Mouse (Mus musculus) ES-Bruce4 (cell line): ENCODE data around the gene Pck2. TPM values are rescaled to one million over a fixed set of nuclear protein-coding genes. Genes with fewer than 3 reads are reported as not detected.

Source experiments
- H3K27ac ChIP-seq: 2 replicates; pipeline ENCODE4 v1.5.1; 2012; ENCODE audit warnings: low read length, inconsistent platforms; ENCODE audit not compliant: insufficient read depth
- H3K27me3 ChIP-seq: 2 replicates; pipeline ENCODE4 v1.6.1; 2012; ENCODE audit warnings: mild to moderate bottlenecking, low read length, inconsistent platforms; ENCODE audit not compliant: control insufficient read depth, poor library complexity, insufficient read depth, severe bottlenecking
- H3K36me3 ChIP-seq: 2 replicates; pipeline ENCODE4 v1.6.1; 2012; ENCODE audit warnings: inconsistent platforms, mild to moderate bottlenecking, low read length, moderate library complexity; ENCODE audit not compliant: control insufficient read depth, poor library complexity, insufficient read depth, severe bottlenecking
- H3K4me1 ChIP-seq: one replicate; pipeline ENCODE4 v1.8.1; 2011; ENCODE audit warnings: low read length; ENCODE audit not compliant: control insufficient read depth, insufficient read depth
- H3K4me3 ChIP-seq: 2 replicates; pipeline ENCODE4 v1.5.1; 2011; ENCODE audit warnings: low read depth, mild to moderate bottlenecking, low read length
- H3K9ac ChIP-seq: 2 replicates; pipeline ENCODE4 v1.6.1; 2012; ENCODE audit warnings: low read depth, mild to moderate bottlenecking, inconsistent platforms; ENCODE audit not compliant: poor library complexity, severe bottlenecking
- H3K9me3 ChIP-seq: replicated peaks from 2 replicates; pipeline ENCODE4 v1.6.1; 2012; ENCODE audit warnings: mild to moderate bottlenecking, low read length, inconsistent platforms; ENCODE audit not compliant: control insufficient read depth, poor library complexity, insufficient read depth, severe bottlenecking
- CTCF ChIP-seq: IDR thresholded peaks from one replicate; pipeline ENCODE4 v1.8.1; 2011; ENCODE audit warnings: low read depth, low read length
- EP300 ChIP-seq: IDR thresholded peaks from 2 replicates; pipeline ENCODE4 v1.6.1; 2011; ENCODE audit warnings: low read depth, low read length; ENCODE audit not compliant: insufficient read depth
- POLR2A ChIP-seq: IDR thresholded peaks from one replicate; pipeline ENCODE4 v1.8.1; 2011; ENCODE audit warnings: low read length; ENCODE audit not compliant: insufficient read depth
- polyA plus RNA-seq: library from polyadenylated mRNA; stranded (reverse); fragments of >200 nt; gene quantifications from 2 replicates; pipeline ENCODE4 v1.2.4, GENCODE M21; 2011; ENCODE audit warnings: low read depth; ENCODE audit not compliant: missing spikeins, insufficient read depth, insufficient read length

The Pck2 gene
- polyA plus RNA-seq: 18.0 and 21.2 TPM in 2 replicates

- Histone ChIP-seq H3K4me1 (peaks cover 2% of the 10 kb centered on the region), H3K36me3 (peaks cover 18% of the 10 kb centered on the region), H3K9ac (peak within 1 kb of the TSS; percentile 92), H3K27ac (peak within 1 kb of the TSS; percentile 71), H3K4me3 (peak within 1 kb of the TSS; percentile 89), H3K27me3 (no peaks in the 10 kb centered on the region), H3K9me3 (no peaks in the 10 kb centered on the region)
- TF ChIP-seq EP300 (no peak), CTCF (no peak), POLR2A (peak; percentile 74)
Observed at GRCm38 (mm10) chr14:55540067-55540786, at the start of gene Pck2. Gene Pck2 (plus strand): TSS chr14:55540266.

GRCm38 (mm10) chr14:55490361-55491201 lies 49.5 kb upstream of the Pck2 start, which contains the start of gene Carmil3:
Gene Carmil3 (plus strand): TSS chr14:55490651.
- H3K27me3 ChIP-seq: no peaks in the 10 kb centered on the region

GRCm38 (mm10) chr14:55491291-55491833 lies 48.7 kb upstream of the Pck2 start:
- Histone ChIP-seq H3K36me3 (no peaks in the 10 kb centered on the region), H3K4me3 (peak overlapping the region; percentile 89), H3K27me3 (no peaks in the 10 kb centered on the region), H3K4me1 (peaks cover 4% of the 10 kb centered on the region), H3K9me3 (no peaks in the 10 kb centered on the region), H3K27ac (no peak overlapping the region), H3K9ac (peak overlapping the region; percentile 83)
- TF ChIP-seq EP300: no peak
- TF ChIP-seq POLR2A: peak; percentile 58

More at GRCm38 (mm10) chr14:55490361-55491201, 49.5 kb upstream of the Pck2 start, which contains the start of gene Carmil3:
- peak within 1 kb of the TSS; percentile 83 for H3K9ac ChIP-seq
- H3K4me1 ChIP-seq: peaks cover 4% of the 10 kb centered on the region
- H3K36me3 ChIP-seq: no peaks in the 10 kb centered on the region
- H3K9me3 ChIP-seq: no peaks in the 10 kb centered on the region
- H3K4me3 ChIP-seq: peak within 1 kb of the TSS; percentile 89
- H3K27ac ChIP-seq: no peak within 1 kb of the TSS
- no peak for TF ChIP-seq POLR2A
- no peak for TF ChIP-seq CTCF
- no peak for TF ChIP-seq EP300

- no peaks in the 10 kb centered on the region for H3K36me3 ChIP-seq
- H3K9ac ChIP-seq: no peak overlapping the region
- peaks cover 4% of the 10 kb centered on the region for H3K4me1 ChIP-seq
- TF ChIP-seq EP300: no peak
- TF ChIP-seq POLR2A: no peak
- no peak for TF ChIP-seq CTCF
- no peaks in the 10 kb centered on the region for H3K27me3 ChIP-seq
- no peak overlapping the region for H3K27ac ChIP-seq
- no peak overlapping the region for H3K4me3 ChIP-seq
- H3K9me3 ChIP-seq: no peaks in the 10 kb centered on the region
Observed at GRCm38 (mm10) chr14:55492103-55492502, 48.0 kb upstream of the Pck2 start.

GRCm38 (mm10) chr14:55495509-55496240 lies 44.4 kb upstream of the Pck2 start:
- H3K27ac ChIP-seq: no peak overlapping the region
- H3K4me1 ChIP-seq: peaks cover 2% of the 10 kb centered on the region
- no peaks in the 10 kb centered on the region for H3K9me3 ChIP-seq
- no peaks in the 10 kb centered on the region for H3K36me3 ChIP-seq
- no peak overlapping the region for H3K9ac ChIP-seq
- TF ChIP-seq EP300 (no peak), POLR2A (no peak), CTCF (no peak)
- H3K4me3 ChIP-seq: no peak overlapping the region
- no peaks in the 10 kb centered on the region for H3K27me3 ChIP-seq
